Mouse (Mus musculus) bone marrow macrophage, adult 2 months (primary cell): ENCODE measurements around the gene Col23a1.

Experiments used
- CTCF ChIP-seq: IDR thresholded peaks from 2 replicates; pipeline ENCODE4 v1.5.1; 2012; ENCODE audit warnings: low read depth, mild to moderate bottlenecking, low read length, moderate library complexity
- POLR2A ChIP-seq: IDR thresholded peaks from 2 replicates; pipeline ENCODE4 v1.6.1; 2012; ENCODE audit warnings: mild to moderate bottlenecking, low read depth, low read length, borderline replicate concordance

- no peak for TF ChIP-seq POLR2A
- no peak for TF ChIP-seq CTCF
These were observed 142.2 kb downstream of the Col23a1 start for GRCm38 (mm10) chr11:51431968-51432367.
